Mouse (Mus musculus): ENCODE measurements around the gene Sgf29. TPM values are rescaled to one million over a fixed set of nuclear protein-coding genes. Genes with fewer than 3 reads are reported as not detected.

Sgf29 gene
- total RNA-seq, 1 experiment: 55.3 TPM

GRCm38 (mm10) chr7:126659771-126660170 lies 10.7 kb downstream of the Sgf29 start:
- in situ Hi-C loops (cut with MboI; ENCODE audit: low sequenced_read_pairs in 2 of 2, unreplicated experiment in 2 of 2): no loop called here
- TF ChIP-seq ZC3H11A (IDR thresholded peaks at IDR 0.05; ENCODE audit: borderline replicate concordance, low read depth, low read length) (no peak), ZNF384 (IDR thresholded peaks at IDR 0.05; ENCODE audit: low read depth, low read length) (no peak), HCFC1 (IDR thresholded peaks at IDR 0.05; ENCODE audit: borderline replicate concordance, insufficient read depth, low read length) (no peak), CHD2 (IDR thresholded peaks at IDR 0.05; ENCODE audit: low read depth, low read length) (no peak), MAFK (IDR thresholded peaks at IDR 0.05; ENCODE audit: insufficient read depth, low read depth, low read length) (no peak)
- Histone ChIP-seq H3K9me3 (ENCODE audit: control insufficient read depth, insufficient read depth, low read depth, low read length) (no peaks in the 10 kb centered on the region), H3K9ac (ENCODE audit: insufficient read depth, low read depth, low read length, poor library complexity, severe bottlenecking) (no peak overlapping the region), H3K4me3 (ENCODE audit: insufficient read depth in 1 of 2, low read depth in 1 of 2, low read length in 2 of 2, poor library complexity in 1 of 2, severe bottlenecking in 1 of 2) (no peak overlapping the region), H3K36me3 (ENCODE audit: control insufficient read depth, insufficient read depth, low read length, poor library complexity, severe bottlenecking) (peaks cover 4% of the 10 kb centered on the region; the same call in 1 of the 2 replicates), H3K27ac (ENCODE audit: insufficient read depth, low read depth, low read length, poor library complexity, severe bottlenecking) (no peak overlapping the region), H3K4me1 (ENCODE audit: control insufficient read depth in 2 of 2, insufficient read depth in 2 of 2, low read length in 2 of 2, poor library complexity in 1 of 2) (no peaks in the 10 kb centered on the region)
- no peak for DNase-seq (ENCODE audit: low read depth, low spot score)

GRCm38 (mm10) chr7:126663646-126664045 lies 14.5 kb downstream of the Sgf29 start:
- in situ Hi-C loops (cut with MboI; ENCODE audit: low sequenced_read_pairs in 2 of 2, unreplicated experiment in 2 of 2): no loop called here
- TF ChIP-seq ZC3H11A (IDR thresholded peaks at IDR 0.05; ENCODE audit: borderline replicate concordance, low read depth, low read length) (no peak), CHD2 (IDR thresholded peaks at IDR 0.05; ENCODE audit: low read depth, low read length) (no peak), HCFC1 (IDR thresholded peaks at IDR 0.05; ENCODE audit: borderline replicate concordance, insufficient read depth, low read length) (no peak), MAFK (IDR thresholded peaks at IDR 0.05; ENCODE audit: insufficient read depth, low read depth, low read length) (no peak)
- no peak overlapping the region for H3K4me3 ChIP-seq (ENCODE audit: insufficient read depth in 1 of 2, low read depth in 1 of 2, low read length in 2 of 2, poor library complexity in 1 of 2, severe bottlenecking in 1 of 2)
- H3K4me1 ChIP-seq (ENCODE audit: control insufficient read depth in 2 of 2, insufficient read depth in 2 of 2, low read length in 2 of 2, poor library complexity in 1 of 2): no peaks in the 10 kb centered on the region
- no peak for DNase-seq (ENCODE audit: low read depth, low spot score)
- no peak overlapping the region for H3K27ac ChIP-seq (ENCODE audit: insufficient read depth, low read depth, low read length, poor library complexity, severe bottlenecking)
- H3K36me3 ChIP-seq (ENCODE audit: control insufficient read depth, insufficient read depth, low read length, poor library complexity, severe bottlenecking): peaks cover 11% of the 10 kb centered on the region; the same call in 1 of the 2 replicates
- no peaks in the 10 kb centered on the region for H3K9me3 ChIP-seq (ENCODE audit: control insufficient read depth, insufficient read depth, low read depth, low read length)
- no peak overlapping the region for H3K9ac ChIP-seq (ENCODE audit: insufficient read depth, low read depth, low read length, poor library complexity, severe bottlenecking)

- Histone ChIP-seq H3K9ac (ENCODE audit: insufficient read depth, low read depth, low read length, poor library complexity, severe bottlenecking) (no peak overlapping the region), H3K4me1 (ENCODE audit: control insufficient read depth in 2 of 2, insufficient read depth in 2 of 2, low read length in 2 of 2, poor library complexity in 1 of 2) (no peaks in the 10 kb centered on the region), H3K27ac (ENCODE audit: insufficient read depth, low read depth, low read length, poor library complexity, severe bottlenecking) (no peak overlapping the region), H3K36me3 (ENCODE audit: control insufficient read depth, insufficient read depth, low read length, poor library complexity, severe bottlenecking) (peaks cover 11% of the 10 kb centered on the region; the same call in 1 of the 2 replicates), H3K4me3 (ENCODE audit: insufficient read depth in 1 of 2, low read depth in 1 of 2, low read length in 2 of 2, poor library complexity in 1 of 2, severe bottlenecking in 1 of 2) (no peak overlapping the region), H3K9me3 (ENCODE audit: control insufficient read depth, insufficient read depth, low read depth, low read length) (no peaks in the 10 kb centered on the region)
- TF ChIP-seq CHD2 (IDR thresholded peaks at IDR 0.05; ENCODE audit: low read depth, low read length): no peak
- no peak for TF ChIP-seq MAFK (IDR thresholded peaks at IDR 0.05; ENCODE audit: insufficient read depth, low read depth, low read length)
- no peak for TF ChIP-seq HCFC1 (IDR thresholded peaks at IDR 0.05; ENCODE audit: borderline replicate concordance, insufficient read depth, low read length)
- no peak for TF ChIP-seq ZC3H11A (IDR thresholded peaks at IDR 0.05; ENCODE audit: borderline replicate concordance, low read depth, low read length)
- TF ChIP-seq ZNF384 (IDR thresholded peaks at IDR 0.05; ENCODE audit: low read depth, low read length): no peak
- no peak for DNase-seq (ENCODE audit: low read depth, low spot score)
- in situ Hi-C loops (cut with MboI; ENCODE audit: low sequenced_read_pairs in 2 of 2, unreplicated experiment in 2 of 2): no loop called here
Measured at GRCm38 (mm10) chr7:126665269-126665668, 16.2 kb downstream of the Sgf29 start.

GRCm38 (mm10) chr7:126667495-126668090 lies 18.5 kb downstream of the Sgf29 start:
- Histone ChIP-seq H3K27ac (ENCODE audit: insufficient read depth, low read depth, low read length, poor library complexity, severe bottlenecking) (no peak overlapping the region), H3K4me3 (ENCODE audit: insufficient read depth in 1 of 2, low read depth in 1 of 2, low read length in 2 of 2, poor library complexity in 1 of 2, severe bottlenecking in 1 of 2) (no peak overlapping the region), H3K9me3 (ENCODE audit: control insufficient read depth, insufficient read depth, low read depth, low read length) (no peaks in the 10 kb centered on the region), H3K4me1 (ENCODE audit: control insufficient read depth in 2 of 2, insufficient read depth in 2 of 2, low read length in 2 of 2, poor library complexity in 1 of 2) (0 out of 4 replicates have a peak, but pooled peaks cover 0 to 3% of the 10 kb centered on the region in 2 experiments), H3K36me3 (ENCODE audit: control insufficient read depth, insufficient read depth, low read length, poor library complexity, severe bottlenecking) (peaks cover 25% of the 10 kb centered on the region), H3K9ac (ENCODE audit: insufficient read depth, low read depth, low read length, poor library complexity, severe bottlenecking) (no peak overlapping the region)
- in situ Hi-C loops (cut with MboI; ENCODE audit: low sequenced_read_pairs in 2 of 2, unreplicated experiment in 2 of 2): no loop called here
- TF ChIP-seq HCFC1 (IDR thresholded peaks at IDR 0.05; ENCODE audit: borderline replicate concordance, insufficient read depth, low read length) (no peak), MAFK (IDR thresholded peaks at IDR 0.05; ENCODE audit: insufficient read depth, low read depth, low read length) (no peak), ZC3H11A (IDR thresholded peaks at IDR 0.05; ENCODE audit: borderline replicate concordance, low read depth, low read length) (no peak), CHD2 (IDR thresholded peaks at IDR 0.05; ENCODE audit: low read depth, low read length) (no peak), ZNF384 (IDR thresholded peaks at IDR 0.05; ENCODE audit: low read depth, low read length) (no peak)
- DNase-seq (ENCODE audit: low read depth, low spot score): no peak

All from ES-E14 (cell line).